Mouse (Mus musculus) frontal cortex, adult 2 months (tissue): ENCODE data around the gene Repin1. TPM values are rescaled to one million over a fixed set of nuclear protein-coding genes. Genes with fewer than 3 reads are reported as not detected.
A peak's percentile ranks its signal among the peaks of the same experiment; 100 is the strongest.
"Not testable (repeated sequence)": the region's sequence is repeated elsewhere in the genome, so short reads cannot be mapped to it uniquely, and the experiment has no call there.

Source experiments
- DNase-seq, 2 experiments: peaks; one replicate each; pipeline ENCODE4 v3.0.0; 2022; ENCODE audit warnings: low spot score in 1 of 2; ENCODE audit errors: extremely low spot score in 1 of 2
- polyA plus RNA-seq: library from polyadenylated mRNA; depleted of rRNA; stranded (reverse); fragments of >200 nt; gene quantifications from 2 replicates; pipeline ENCODE4 v1.2.3, GENCODE M21; 2012

Repin1 gene
- polyA plus RNA-seq, 1 experiment = 85.2 TPM

DNA sequence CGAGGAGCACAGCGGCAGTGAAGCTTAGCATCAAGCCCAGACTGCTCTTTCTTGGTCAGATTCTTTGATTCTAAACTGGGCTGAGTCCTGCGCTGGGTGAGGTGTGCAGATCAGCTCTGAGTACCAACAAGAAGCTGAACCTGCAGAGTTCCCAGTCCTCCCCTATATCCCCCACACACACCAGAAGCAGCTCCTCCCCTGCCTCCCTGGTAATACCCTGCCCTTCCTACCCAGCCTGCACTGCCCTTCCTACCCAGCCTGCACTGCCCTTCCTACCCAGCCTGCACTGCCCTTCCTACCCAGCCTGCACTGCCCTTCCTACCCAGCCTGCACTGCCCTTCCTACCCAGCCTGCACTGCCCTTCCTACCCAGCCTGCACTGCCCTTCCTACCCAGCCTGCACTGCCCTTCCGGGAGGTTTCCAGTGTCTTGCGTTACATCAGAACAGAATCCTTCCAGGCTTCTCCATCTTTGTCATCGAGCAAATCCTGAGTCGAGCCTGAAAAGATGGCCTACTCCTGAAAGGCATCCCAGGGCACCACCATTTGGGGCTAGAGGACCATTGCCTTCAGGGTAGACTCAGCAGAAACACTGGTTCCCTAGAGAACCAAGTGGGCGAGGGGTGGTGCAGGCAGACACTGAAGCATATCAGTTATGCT lies 28.6 kb downstream of the Repin1 start:
- DNase-seq = not testable (repeated sequence)

- no peak for DNase-seq
Observed at GRCm38 (mm10) chr6:48623460-48623859, 29.8 kb downstream of the Repin1 start.

- no peak for DNase-seq
Observed at GRCm38 (mm10) chr6:48626464-48626863, 32.8 kb downstream of the Repin1 start, which contains the start of gene AI854703. AI854703 (plus strand) TSS chr6:48626764.

DNA sequence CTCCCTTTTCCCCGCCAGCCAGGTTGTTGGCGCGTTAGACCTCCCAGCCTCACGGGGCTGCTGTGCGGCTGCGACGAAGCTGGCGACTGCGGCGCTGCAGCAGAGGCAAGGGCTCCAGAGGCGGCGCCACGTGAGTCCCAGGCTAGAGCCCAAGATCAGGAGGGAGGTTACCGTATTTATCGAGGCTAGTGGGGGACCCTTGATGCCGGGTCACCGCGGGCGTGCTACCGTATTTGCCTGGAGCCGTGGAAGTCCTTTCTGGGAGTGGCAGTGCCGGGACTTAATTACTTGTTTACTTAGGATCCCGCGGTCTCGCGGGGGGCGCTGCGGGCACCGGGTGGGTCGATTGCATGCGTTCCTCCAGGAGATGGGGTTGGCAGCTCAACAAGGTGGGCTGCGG lies 33.3 kb downstream of the Repin1 start:
- DNase-seq = peak; percentile 44 to 77

DNA sequence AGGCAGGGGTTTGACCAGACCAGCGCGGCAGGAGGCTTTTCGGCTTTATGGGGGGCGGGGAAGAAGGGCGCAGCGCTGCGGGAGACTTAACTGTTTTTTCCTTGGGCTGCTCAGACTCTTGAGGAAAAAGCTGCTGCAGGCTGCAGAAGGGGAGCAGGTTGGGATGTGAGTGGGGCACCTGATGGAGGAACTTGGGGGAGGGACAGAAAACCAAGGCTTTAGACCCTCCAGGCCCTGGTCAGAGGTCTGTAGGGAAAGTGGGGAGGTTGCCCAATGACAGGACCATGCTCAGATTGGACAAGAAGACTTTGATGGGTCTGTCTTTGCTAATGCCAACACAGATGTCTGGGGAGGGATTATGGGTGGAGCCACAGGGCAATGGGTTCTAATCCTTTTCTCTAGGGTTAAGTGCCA lies 33.8 kb downstream of the Repin1 start:
- peak in 1 of 2 experiments; percentile 17 for DNase-seq

DNA sequence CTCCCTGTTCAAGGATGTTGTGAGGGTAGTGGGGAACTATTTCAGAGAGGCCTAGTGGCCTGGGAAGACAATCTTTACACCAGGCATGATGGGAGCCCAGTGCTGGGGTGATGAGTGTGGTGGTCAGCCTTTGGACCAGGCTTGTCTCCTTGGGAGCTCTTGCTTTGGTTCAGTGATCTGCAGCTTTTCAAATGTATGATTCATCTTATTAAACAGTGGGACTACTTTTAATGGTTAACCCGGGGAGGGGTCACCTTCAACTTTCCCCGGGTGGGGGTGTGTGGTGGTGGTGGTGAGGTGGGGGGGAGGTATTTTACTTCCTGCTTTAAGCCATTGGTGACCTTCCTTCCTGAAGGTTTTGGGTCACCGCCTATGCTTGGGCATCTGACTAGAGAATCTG lies 34.7 kb downstream of the Repin1 start:
- DNase-seq = no peak

- peak in 1 of 2 experiments; percentile 56 for DNase-seq
Observed at GRCm38 (mm10) chr6:48628808-48629660, 35.4 kb downstream of the Repin1 start.

- no peak for DNase-seq
Observed at GRCm38 (mm10) chr6:48629661-48630034, 36.0 kb downstream of the Repin1 start.

DNA sequence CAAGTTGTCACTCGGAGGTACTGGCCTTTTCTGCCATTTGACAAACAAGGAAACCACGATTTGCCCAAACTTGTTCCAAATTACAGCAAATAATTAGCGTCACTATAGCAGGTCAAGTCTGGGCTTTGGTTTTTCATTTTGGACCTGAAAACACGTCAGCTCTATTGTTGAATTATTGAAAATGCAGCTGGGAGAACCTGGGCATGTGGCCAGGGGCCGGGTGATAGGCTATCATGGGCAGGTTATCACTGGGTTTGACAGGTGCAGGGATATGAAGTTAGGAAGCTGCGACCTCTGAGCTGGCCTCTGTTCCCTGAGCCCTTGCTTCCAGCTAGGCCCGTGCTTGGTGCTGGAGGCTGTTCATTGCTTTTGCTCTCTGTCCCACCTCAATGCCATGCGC lies 37.1 kb downstream of the Repin1 start:
- DNase-seq = no peak

DNA sequence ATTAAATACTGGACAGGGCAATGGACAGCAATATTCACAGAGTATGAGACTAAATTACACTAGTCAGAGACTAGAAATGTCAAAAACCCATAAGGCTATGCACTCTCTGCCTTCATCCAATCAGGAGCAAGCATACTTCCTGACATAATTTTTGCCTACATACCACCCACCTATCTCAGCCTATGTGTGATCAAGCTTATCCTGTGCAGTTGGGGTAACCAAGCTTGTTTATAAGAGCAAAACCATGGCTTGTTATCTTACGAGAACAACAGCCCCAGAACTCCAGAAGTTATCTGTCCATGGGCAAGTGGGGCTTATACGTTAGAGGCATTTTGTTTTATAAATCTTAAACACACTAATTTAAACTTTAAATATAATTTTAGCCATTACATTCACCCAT lies 41.4 kb downstream of the Repin1 start:
- DNase-seq = no peak

GRCm38 (mm10) chr6:48636515-48636914 lies 42.8 kb downstream of the Repin1 start:
- DNase-seq = no peak

GRCm38 (mm10) chr6:48637811-48638500 lies 44.3 kb downstream of the Repin1 start:
- DNase-seq = no peak

GRCm38 (mm10) chr6:48638553-48638952 lies 44.9 kb downstream of the Repin1 start:
- DNase-seq = no peak

GRCm38 (mm10) chr6:48641391-48641790 lies 47.7 kb downstream of the Repin1 start:
- DNase-seq = no peak

GRCm38 (mm10) chr6:48642764-48643292 lies 49.1 kb downstream of the Repin1 start:
- peak in 1 of 2 experiments; percentile 84 for DNase-seq

- DNase-seq = peak in 1 of 2 experiments; percentile 81
Observed at GRCm38 (mm10) chr6:48645660-48646308, 52.1 kb downstream of the Repin1 start.

DNA sequence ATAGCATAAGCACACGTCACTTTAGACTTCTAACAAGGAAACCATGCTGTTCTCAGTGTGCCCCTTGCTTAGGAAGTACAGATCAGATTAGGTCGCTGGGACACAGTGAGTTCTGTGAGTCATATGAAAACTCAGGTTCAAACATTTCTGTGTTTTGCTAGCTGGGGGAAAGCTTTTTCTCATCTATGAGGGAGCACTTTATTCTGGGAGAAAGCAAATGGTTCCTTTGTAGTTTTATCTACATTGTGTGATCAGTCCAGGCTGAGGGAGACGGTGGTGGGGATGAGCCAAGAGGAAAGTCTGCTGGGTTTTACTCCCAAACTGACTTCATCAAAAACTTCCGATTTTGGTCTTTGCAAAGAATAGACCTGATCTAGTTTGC lies 52.6 kb downstream of the Repin1 start:
- DNase-seq = no peak

- DNase-seq = peak in 1 of 2 experiments; percentile 29
Observed at GRCm38 (mm10) chr6:48646995-48647394, 53.3 kb downstream of the Repin1 start, which contains the start of gene Gimap8. Gimap8 (plus strand) TSS chr6:48647234.

DNA sequence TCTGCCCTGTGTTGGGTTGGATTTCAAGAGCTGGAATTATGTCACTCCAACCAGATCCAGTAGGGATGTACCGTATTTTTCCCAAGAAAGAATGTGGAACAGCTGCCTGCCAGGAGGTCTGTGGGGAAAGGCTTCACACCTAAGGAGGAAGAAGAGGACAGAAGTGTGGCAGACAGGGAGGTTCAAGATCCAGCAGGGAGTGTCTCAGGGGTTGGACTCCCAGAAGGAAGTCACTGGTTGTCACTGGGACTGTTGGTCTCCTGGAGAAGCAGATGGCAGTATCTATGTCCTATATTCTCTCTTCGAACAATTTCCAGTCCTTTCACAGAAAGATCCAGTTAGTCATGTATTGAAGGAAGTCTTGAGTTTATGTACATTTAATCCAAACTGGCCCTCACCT lies 53.9 kb downstream of the Repin1 start:
- no peak for DNase-seq
